ENCODE assay signal across 9 mouse cellular contexts in the genomic region with DNA sequence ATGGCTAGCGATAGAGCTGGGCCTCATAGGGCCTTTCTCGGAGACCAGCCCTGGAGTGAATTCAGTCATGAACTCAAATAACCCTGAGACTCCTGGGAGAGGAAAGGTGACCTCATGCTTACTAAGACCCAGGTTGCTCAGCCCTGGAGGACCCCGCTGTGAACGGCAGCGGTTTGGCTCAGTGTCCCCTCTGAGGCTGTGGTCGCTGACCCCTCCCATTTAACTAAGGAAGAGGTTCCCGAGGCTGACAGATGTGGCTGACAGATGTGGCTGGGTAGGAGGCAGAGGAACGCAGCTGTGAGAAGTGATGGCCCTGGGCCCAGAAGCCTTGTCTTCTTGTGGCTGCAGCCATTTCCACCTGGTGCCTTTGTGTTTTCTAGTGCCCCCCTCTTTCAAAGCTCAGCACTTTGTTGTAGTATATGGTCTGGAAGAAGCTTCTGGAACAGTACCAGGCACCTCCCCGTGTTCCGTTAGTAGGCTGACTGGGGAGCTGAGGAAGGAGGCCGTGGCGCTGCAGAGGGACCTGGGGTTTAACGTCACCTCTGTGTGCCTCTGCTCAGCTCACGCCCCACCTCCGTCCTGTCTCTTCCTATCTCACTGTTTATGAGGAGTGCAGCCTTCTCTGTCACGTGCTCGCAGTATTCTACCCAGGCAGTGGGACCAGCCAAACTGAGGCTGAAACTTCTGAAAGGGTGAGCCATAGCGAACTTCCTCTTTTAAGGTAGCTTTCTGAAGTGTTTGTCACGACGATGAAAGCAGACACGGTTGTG. TPM values are rescaled to one million over a fixed set of nuclear protein-coding genes. Genes with fewer than 3 reads are reported as not detected.
DNase-seq lines count a peak whose midpoint lies in the region; ATAC-seq lines count a peak whose summit lies in the region.
"Had no signal": no experiment of that assay in that cellular context is flagged by ENCODE, and none has a peak within 500 bp of the region (broad histone marks: within the 10 kb centered on the region; RNA-seq: fewer than 3 reads in every experiment).

No protein-coding gene starts in this region.

- H3K27ac ChIP-seq in forebrain, embryonic 10.5 days, result peak overlapping the region; percentile 48; the same call in 1 of the 2 replicates
- H3K27ac ChIP-seq in forebrain, embryonic 15.5 days (replicated peaks), result no peak overlapping the region
- H3K27ac ChIP-seq: kidney, postnatal 0 days had no signal

- H3K36me3 ChIP-seq in forebrain, embryonic 10.5 days (replicated peaks), result peaks cover 2% of the 10 kb centered on the region; the same call in 1 of the 2 replicates
- H3K36me3 ChIP-seq in forebrain, embryonic 15.5 days, result no peaks in the 10 kb centered on the region

- no peak for ATAC-seq in forebrain, embryonic 15.5 days (replicated peaks)
- no peak for ATAC-seq in frontal cortex, adult (ENCODE audit: low TSS enrichment)

- WGBS in forebrain, embryonic 10.5 days, result 86% methylated on average over 21 of the region's 21 CpGs
- 84% methylated on average over 21 of the region's 21 CpGs for WGBS in forebrain, embryonic 15.5 days

- H3K9me3 ChIP-seq in forebrain, embryonic 10.5 days, result no peaks in the 10 kb centered on the region
- H3K9me3 ChIP-seq in forebrain, embryonic 15.5 days, result no peaks in the 10 kb centered on the region

- H3K4me1 ChIP-seq in forebrain, embryonic 10.5 days, result peaks cover 5% of the 10 kb centered on the region
- no peaks in the 10 kb centered on the region for H3K4me1 ChIP-seq in forebrain, embryonic 15.5 days

- no peaks in the 10 kb centered on the region for H3K27me3 ChIP-seq in forebrain, embryonic 10.5 days (ENCODE audit: poor library complexity, severe bottlenecking)
- no peaks in the 10 kb centered on the region for H3K27me3 ChIP-seq in forebrain, embryonic 15.5 days

- H3K4me2 ChIP-seq in forebrain, embryonic 15.5 days (replicated peaks), result no peak overlapping the region

- no peak overlapping the region for H3K9ac ChIP-seq in forebrain, embryonic 15.5 days (replicated peaks)

- no peak overlapping the region for H3K4me3 ChIP-seq in forebrain, embryonic 10.5 days
- no peak overlapping the region for H3K4me3 ChIP-seq in forebrain, embryonic 15.5 days

- no peak for DNase-seq in forebrain, embryonic 10.5 days (ENCODE audit: extremely low spot score, low spot score)
- DNase-seq in heart, adult 9 months (ENCODE audit: low spot score in 2 of 2), result peak; percentile 55 to 60
- peak; percentile 33 to 49 for DNase-seq in lung, adult 18-20 months
- peak; percentile 65 to 77 for DNase-seq in spleen, postnatal 4 days (ENCODE audit: low spot score in 2 of 2)
- no peak for DNase-seq in Muller cell, postnatal 12 days (ENCODE audit: inconsistent ontology term)
- no peak for DNase-seq in urinary bladder, postnatal 25 days (ENCODE audit: low spot score)

RNA-seq across cellular contexts. Expression of a gene that starts 48.1 kb away (rescaled TPM):
- 0.09 and 0.19 TPM in 2 replicates for polyA plus RNA-seq in forebrain, embryonic 10.5 days (2016; fragmentation: Nextera tagmentation; extraction: Ambion mirVana)
- not detected in 2 replicates for polyA plus RNA-seq in forebrain, embryonic 15.5 days (2015; fragmentation: Nextera tagmentation; extraction: Ambion mirVana)

Comparison
In these comparisons a context has a peak if more than half of its experiments do, and no peak if none do; other contexts are left out.
1. DNase-seq: peak in heart, adult 9 months (2 of 2), lung, adult 18-20 months (2 of 2) and spleen, postnatal 4 days (2 of 2); none in forebrain, embryonic 10.5 days (single experiment), Muller cell, postnatal 12 days (single experiment) and urinary bladder, postnatal 25 days (single experiment).